Mouse (Mus musculus) kidney, adult 2 months (tissue): ENCODE data around the gene Gm4779. TPM values are rescaled to one million over a fixed set of nuclear protein-coding genes. Genes with fewer than 3 reads are reported as not detected.
"Not testable (repeated sequence)": the region's sequence is repeated elsewhere in the genome, so short reads cannot be mapped to it uniquely, and the experiment has no call there.

ENCODE experiments used
- DNase-seq: peaks from one replicate; pipeline ENCODE4 v3.0.0; 2021
- H3K27ac ChIP-seq: fragments of 200-500 bp; 2 replicates; pipeline ENCODE4 v1.5.1; 2012; ENCODE audit warnings: low read depth, low read length, control low read depth, inconsistent platforms; ENCODE audit not compliant: insufficient read depth
- H3K27me3 ChIP-seq: fragments of 200-500 bp; replicated peaks from 2 replicates; pipeline ENCODE4 v1.6.1; 2012; ENCODE audit warnings: mild to moderate bottlenecking, moderate library complexity, low read length, inconsistent platforms; ENCODE audit not compliant: control insufficient read depth, insufficient read depth
- H3K36me3 ChIP-seq: fragments of 200-500 bp; 2 replicates; pipeline ENCODE4 v1.6.1; 2012; ENCODE audit warnings: mild to moderate bottlenecking, moderate library complexity, low read length, inconsistent platforms; ENCODE audit not compliant: control insufficient read depth, insufficient read depth
- H3K4me1 ChIP-seq: fragments of 200-500 bp; 2 replicates; pipeline ENCODE4 v1.6.1; 2011; ENCODE audit warnings: low read length; ENCODE audit not compliant: control insufficient read depth, insufficient read depth
- H3K4me3 ChIP-seq: fragments of 200-500 bp; 2 replicates; pipeline ENCODE4 v1.5.1; 2011; ENCODE audit warnings: mild to moderate bottlenecking, low read depth, low read length, control low read depth; ENCODE audit not compliant: insufficient read depth
- CTCF ChIP-seq: fragments of 200-500 bp; conservative IDR thresholded peaks from 2 replicates; pipeline ENCODE4 v1.5.1; 2011; ENCODE audit warnings: low read depth, mild to moderate bottlenecking, control low read depth, low read length, moderate library complexity, mixed read lengths; ENCODE audit not compliant: insufficient read depth, insufficient read length
- POLR2A ChIP-seq: fragments of 200-500 bp; IDR thresholded peaks from one replicate; pipeline ENCODE4 v1.6.1; 2011; ENCODE audit warnings: low read depth, low read length, control low read depth
- WGBS: fragments of 180-500 bp; shearing (Covaris S2); methylation state at CpG from one replicate; pipeline ENCODE4 v1.1.7; 2018; 5-methylcytosine and 5-hydroxymethylcytosine counted together
- polyA plus RNA-seq: library from polyadenylated mRNA; depleted of rRNA; stranded (reverse); fragments of >200 nt; gene quantifications from 2 replicates; pipeline ENCODE4 v1.2.3, GENCODE M21; 2012; rRNA removed

The Gm4779 gene
- polyA plus RNA-seq, result 0.13 TPM in 1 of 2 replicates, not detected in the other

DNA sequence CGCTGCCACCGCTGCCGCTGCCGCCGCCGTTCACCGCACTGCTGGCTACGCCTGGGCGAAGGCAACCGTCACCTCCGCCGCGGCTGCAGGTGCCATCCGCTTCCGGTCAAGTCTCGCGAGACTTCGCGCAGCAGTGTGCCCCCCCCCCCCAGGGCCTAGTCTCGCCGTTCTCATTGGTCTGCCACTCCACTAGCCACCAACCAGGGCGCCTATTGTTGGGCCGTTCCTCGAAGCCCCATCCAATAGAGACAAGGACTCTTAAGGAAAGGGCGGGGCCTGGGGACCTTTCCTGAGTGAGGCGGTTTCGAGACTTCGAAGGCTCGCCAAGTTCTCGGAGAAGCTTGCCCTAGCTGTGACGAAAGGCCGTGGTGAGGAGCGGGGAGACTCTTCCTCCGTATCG lies at the start of gene Gm4779, which contains the start of gene 8030474K03Rik:
Gene Gm4779, minus strand, starts transcription at position 82 of the 400 bp plus-strand sequence.
Gene 8030474K03Rik, plus strand, starts transcription at position 315 of the 400 bp plus-strand sequence.
- no peak for DNase-seq
- TF ChIP-seq POLR2A (no peak), CTCF (no peak)
- Histone ChIP-seq H3K4me1 (no peaks in the 10 kb centered on the region), H3K36me3 (no peaks in the 10 kb centered on the region), H3K27me3 (no peaks in the 10 kb centered on the region), H3K27ac (no peak within 1 kb of the TSS), H3K4me3 (no peak within 1 kb of the TSS)
- WGBS, result 98% methylated on average over 26 of the region's 35 CpGs

DNA sequence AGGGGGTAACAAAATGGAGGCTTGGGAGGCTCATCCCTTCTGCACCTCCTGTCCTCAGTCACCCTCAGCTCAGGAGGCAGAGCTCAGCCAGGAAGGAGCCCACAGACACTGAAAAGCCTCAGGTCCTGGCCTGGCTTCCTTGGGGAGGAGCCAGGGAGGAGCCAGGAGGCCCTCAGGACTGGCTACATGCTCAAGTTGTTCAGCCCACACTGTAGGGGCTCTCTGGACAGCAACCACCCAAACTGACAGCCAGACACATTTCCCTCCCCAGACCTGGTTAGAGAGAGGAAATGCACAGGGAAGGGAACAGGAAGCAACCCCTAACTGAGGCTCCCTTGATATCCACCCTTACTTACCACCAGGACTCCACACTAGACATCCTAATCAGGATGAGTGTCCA lies 25.8 kb upstream of the Gm4779 start:
- not testable (repeated sequence) for H3K27me3 ChIP-seq, H3K4me3 ChIP-seq, H3K27ac ChIP-seq, DNase-seq, H3K36me3 ChIP-seq, H3K4me1 ChIP-seq

- no peaks in the 10 kb centered on the region for H3K27me3 ChIP-seq
- H3K4me3 ChIP-seq, result no peak overlapping the region
- no peaks in the 10 kb centered on the region for H3K4me1 ChIP-seq
- H3K27ac ChIP-seq, result no peak overlapping the region
- TF ChIP-seq POLR2A (no peak), CTCF (peak; percentile 40; the same call in 1 of the 2 replicates)
- peak; percentile 5 for DNase-seq
- H3K36me3 ChIP-seq, result no peaks in the 10 kb centered on the region
- whole genome bisulfite sequencing, result 53% methylated on average over 1 of the region's 1 CpGs
Observed at GRCm38 (mm10) chrX:101819163-101819562, 24.9 kb upstream of the Gm4779 start.

- 54% methylated on average over 3 of the region's 3 CpGs for WGBS
- no peak overlapping the region for H3K27ac ChIP-seq
- H3K36me3 ChIP-seq, result no peaks in the 10 kb centered on the region
- no peak for DNase-seq
- no peaks in the 10 kb centered on the region for H3K27me3 ChIP-seq
- TF ChIP-seq POLR2A (no peak), CTCF (no peak)
- H3K4me3 ChIP-seq, result no peak overlapping the region
- H3K4me1 ChIP-seq, result no peaks in the 10 kb centered on the region
Observed at GRCm38 (mm10) chrX:101811750-101812149, 17.5 kb upstream of the Gm4779 start.

- Histone ChIP-seq H3K4me3 (no peak overlapping the region), H3K4me1 (no peaks in the 10 kb centered on the region), H3K27me3 (no peaks in the 10 kb centered on the region), H3K27ac (no peak overlapping the region), H3K36me3 (no peaks in the 10 kb centered on the region)
- TF ChIP-seq POLR2A, result no peak
- TF ChIP-seq CTCF, result no peak
- peak; percentile 29 for DNase-seq
- 32% methylated on average over 2 of the region's 2 CpGs for WGBS
Observed at GRCm38 (mm10) chrX:101805512-101805911, 11.3 kb upstream of the Gm4779 start.

GRCm38 (mm10) chrX:101791551-101791950 lies 2.7 kb downstream of the Gm4779 start:
- TF ChIP-seq POLR2A (no peak), CTCF (peak; percentile 65)
- H3K4me1 ChIP-seq, result no peaks in the 10 kb centered on the region
- peak; percentile 45 for DNase-seq
- no peak overlapping the region for H3K27ac ChIP-seq
- H3K27me3 ChIP-seq, result no peaks in the 10 kb centered on the region
- H3K4me3 ChIP-seq, result no peak overlapping the region
- 44% methylated on average over 4 of the region's 4 CpGs for WGBS
- no peaks in the 10 kb centered on the region for H3K36me3 ChIP-seq

- no peaks in the 10 kb centered on the region for H3K4me1 ChIP-seq
- 28% methylated on average over 5 of the region's 5 CpGs for WGBS
- no peaks in the 10 kb centered on the region for H3K36me3 ChIP-seq
- no peak overlapping the region for H3K4me3 ChIP-seq
- no peaks in the 10 kb centered on the region for H3K27me3 ChIP-seq
- TF ChIP-seq CTCF (peak; percentile 47), POLR2A (no peak)
- no peak overlapping the region for H3K27ac ChIP-seq
- peak; percentile 56 for DNase-seq
Observed at GRCm38 (mm10) chrX:101772035-101772434, 22.2 kb downstream of the Gm4779 start.

GRCm38 (mm10) chrX:101770307-101770706 lies 23.9 kb downstream of the Gm4779 start:
- H3K4me1 ChIP-seq, result no peaks in the 10 kb centered on the region

More at GRCm38 (mm10) chrX:101770307-101770706, 23.9 kb downstream of the Gm4779 start:
- Histone ChIP-seq H3K36me3 (no peaks in the 10 kb centered on the region), H3K27me3 (no peaks in the 10 kb centered on the region), H3K27ac (no peak overlapping the region), H3K4me3 (no peak overlapping the region)
- no peak for DNase-seq
- 59% methylated on average over 3 of the region's 3 CpGs for WGBS
- no peak for TF ChIP-seq CTCF
- no peak for TF ChIP-seq POLR2A
